In the genomic region with DNA sequence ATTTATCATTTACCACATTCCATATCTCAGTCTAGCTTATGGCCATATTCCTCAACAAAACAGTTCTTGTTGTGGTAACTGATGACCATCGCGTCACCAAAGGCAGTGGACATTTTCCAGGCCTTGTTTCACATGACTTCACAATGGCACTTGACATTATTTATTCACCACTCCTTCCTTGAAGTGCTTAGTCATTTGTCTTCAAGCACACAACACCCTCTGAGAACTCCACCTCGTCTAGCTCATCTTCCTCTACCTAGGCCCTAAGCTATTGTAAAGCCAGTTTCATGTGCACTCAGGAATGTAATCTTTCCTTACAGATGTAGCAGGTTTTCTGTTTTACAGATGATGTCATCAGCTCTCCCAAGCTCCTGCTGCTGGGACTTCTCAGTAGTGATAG, we compare ENCODE assay signal across 24 mouse cellular contexts.
"Had no signal": no experiment of that assay in that cellular context is flagged by ENCODE, and none has a peak within 500 bp of the region (broad histone marks: within the 10 kb centered on the region; RNA-seq: fewer than 3 reads in every experiment).

No protein-coding gene starts in this region.

- H3K4me2 ChIP-seq: heart, embryonic 11.5 days; heart, embryonic 13.5 days; heart, embryonic 15.5 days; hindbrain, embryonic 13.5 days; hindbrain, embryonic 15.5 days; limb, embryonic 12.5 days had no signal

- ATAC-seq: hindbrain, postnatal 0 days; intestine, embryonic 16.5 days had no signal

- H3K27me3 ChIP-seq: heart, embryonic 13.5 days; heart, embryonic 15.5 days; hindbrain, embryonic 13.5 days; hindbrain, embryonic 15.5 days; limb, embryonic 12.5 days had no signal

- DNase-seq: gastrocnemius, postnatal 14 days; gastrocnemius, postnatal 36 days; heart, adult 11 months; heart, adult 2 months; heart, postnatal 14 days; heart, postnatal 36 days; kidney, adult 11 months; kidney, adult 2 months; kidney, adult 9 months; kidney, postnatal 10 days; kidney, postnatal 25 days; kidney, postnatal 4 days; liver had no signal

- H3K9ac ChIP-seq: heart, embryonic 13.5 days; heart, embryonic 15.5 days; hindbrain, embryonic 13.5 days; hindbrain, embryonic 15.5 days; limb, embryonic 12.5 days had no signal

- H3K27ac ChIP-seq: heart, adult 2 months; heart, embryonic 13.5 days; heart, embryonic 15.5 days; hindbrain, embryonic 13.5 days; hindbrain, embryonic 15.5 days; hindbrain, postnatal 0 days; layer of hippocampus, adult 2 months; left cerebral cortex, adult 2 months; limb, embryonic 10.5 days; limb, embryonic 12.5 days had no signal

- H3K4me1 ChIP-seq: heart, embryonic 15.5 days; limb, embryonic 12.5 days had no signal

- H3K4me3 ChIP-seq: heart, adult 2 months; heart, embryonic 13.5 days; heart, embryonic 15.5 days; hindbrain, embryonic 13.5 days; hindbrain, embryonic 15.5 days; layer of hippocampus, adult 2 months; left cerebral cortex, adult 2 months; limb, embryonic 10.5 days; limb, embryonic 12.5 days had no signal

- H3K9me3 ChIP-seq: heart, embryonic 13.5 days; heart, embryonic 15.5 days; hindbrain, embryonic 13.5 days; hindbrain, embryonic 15.5 days; limb, embryonic 10.5 days; limb, embryonic 12.5 days had no signal

- H3K36me3 ChIP-seq: heart, embryonic 13.5 days; heart, embryonic 15.5 days; hindbrain, embryonic 13.5 days; hindbrain, embryonic 15.5 days; limb, embryonic 10.5 days; limb, embryonic 12.5 days had no signal
